Mouse (Mus musculus) lung, embryonic 15.5 days (tissue): ENCODE measurements around the gene Maged2. TPM values are rescaled to one million over a fixed set of nuclear protein-coding genes. Genes with fewer than 3 reads are reported as not detected.

Experiments used
- polyA plus RNA-seq: library from polyadenylated mRNA; unstranded; fragments of >200 nt; fragmentation: Nextera tagmentation; extraction: Ambion mirVana; gene quantifications from 2 replicates; pipeline ENCODE4 v1.2.1, GENCODE M21; 2015

The Maged2 gene
- polyA plus RNA-seq, 1 experiment from 2014 or later = 926 TPM

Other genes with a start within 250 kb of the Maged2 start
- 6.9 TPM in 2 replicates for gene Pfkfb1, start 226.1 kb downstream of the Maged2 start, polyA plus RNA-seq
- 21.8 and 24.1 TPM in 2 replicates for gene Apex2, start 224.5 kb downstream of the Maged2 start, polyA plus RNA-seq
- gene Tro, start 156.8 kb downstream of the Maged2 start, polyA plus RNA-seq = 15.7 and 16.4 TPM in 2 replicates
- 27.0 and 27.6 TPM in 2 replicates for gene Gnl3l, start 203.0 kb upstream of the Maged2 start, polyA plus RNA-seq
- 10.7 and 10.8 TPM in 2 replicates for gene Fgd1, start 231.8 kb upstream of the Maged2 start, polyA plus RNA-seq